Mouse (Mus musculus): ENCODE data around the gene Map4k2. TPM values are rescaled to one million over a fixed set of nuclear protein-coding genes. Genes with fewer than 3 reads are reported as not detected.

Gene Map4k2
- total RNA-seq, 2 experiments from 2014 or later: 79.3 to 86.2 TPM

GRCm38 (mm10) chr19:6398447-6399284 lies 57.7 kb downstream of the Map4k2 start:
- peak in 1 of 2 experiments; percentile 61 for DNase-seq (ENCODE audit: low spot score in 2 of 2)

DNA sequence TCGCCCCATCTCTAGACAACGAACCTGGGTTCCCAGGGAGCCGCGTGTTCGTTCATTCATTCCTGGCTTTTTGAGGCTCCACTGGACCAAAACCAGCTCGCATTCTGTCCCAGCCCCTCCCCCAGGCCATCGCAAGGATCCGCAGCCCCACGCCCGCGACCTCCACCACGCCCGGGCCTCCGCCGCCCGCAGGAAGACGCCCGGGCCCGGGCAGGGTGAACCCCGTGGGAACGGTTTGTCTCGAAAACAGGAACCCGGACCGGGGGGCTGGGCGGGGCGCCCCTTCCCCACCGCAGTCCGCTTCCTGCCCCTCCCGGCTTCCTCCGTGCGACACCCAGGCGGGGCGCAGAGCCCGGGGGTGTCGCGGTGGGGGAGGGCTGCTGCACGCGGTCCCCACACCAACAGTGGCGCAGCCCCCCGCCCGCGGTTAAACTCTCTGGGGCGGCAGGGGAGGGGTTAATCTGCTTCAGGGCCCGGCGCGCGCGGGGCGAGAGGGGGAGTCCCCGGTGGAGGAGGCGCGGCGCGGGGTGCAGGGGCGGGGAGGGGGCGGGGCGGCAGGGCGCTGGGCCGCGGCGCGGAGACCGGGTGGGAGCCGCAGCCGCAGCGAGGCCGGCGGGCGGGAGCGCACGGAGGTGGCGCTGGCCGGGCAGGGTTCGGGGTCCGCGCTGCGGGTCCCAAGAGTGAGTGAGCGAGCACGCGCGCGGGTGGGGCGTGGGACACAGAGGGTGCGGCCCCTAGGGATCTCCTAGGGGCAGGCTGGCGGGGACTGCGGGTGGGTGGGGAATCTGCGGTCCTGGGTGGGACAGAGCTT lies 58.6 kb downstream of the Map4k2 start, which contains the start of gene Rasgrp2:
TSS of gene Rasgrp2 (plus strand) at position 56 of the 811 bp plus-strand sequence.
- peak in 1 of 2 experiments; percentile 65 for DNase-seq (ENCODE audit: low spot score in 2 of 2)

GRCm38 (mm10) chr19:6400096-6401086 lies 59.5 kb downstream of the Map4k2 start:
- no peak for DNase-seq (ENCODE audit: low spot score in 2 of 2)

DNA sequence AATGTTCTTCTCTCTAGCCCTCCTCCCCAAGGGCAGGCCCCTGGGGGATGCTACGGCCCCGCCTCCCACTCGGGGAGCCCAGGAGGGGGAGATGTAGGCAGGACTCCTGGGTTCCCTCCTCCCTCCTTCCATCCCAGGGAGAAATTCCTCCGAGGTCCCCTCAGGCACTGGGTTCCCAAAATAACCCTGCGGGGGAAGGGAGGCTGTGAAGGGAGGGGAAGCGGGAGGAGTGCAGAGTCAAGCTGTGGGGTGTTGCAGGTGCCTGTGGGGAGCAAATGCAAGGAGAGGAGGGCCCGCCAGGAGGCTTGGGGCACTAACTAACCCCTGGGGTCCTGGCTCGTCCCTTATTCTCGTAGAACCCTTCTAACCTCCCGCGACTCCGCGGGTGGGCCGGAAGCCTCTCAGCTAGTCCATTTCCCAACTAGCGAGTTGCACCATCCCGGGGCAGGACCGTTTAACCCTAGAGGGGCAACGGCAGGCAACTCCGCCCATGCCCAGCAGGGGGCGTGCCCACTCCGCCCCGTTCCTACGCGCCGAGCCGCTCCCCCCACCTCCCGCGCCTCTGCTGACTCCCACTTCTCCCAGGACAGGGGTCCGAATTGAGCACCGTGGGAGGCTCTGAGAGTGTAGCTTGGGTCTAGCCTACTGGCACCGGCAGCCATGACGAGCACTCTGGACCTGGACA lies 60.3 kb downstream of the Map4k2 start:
- DNase-seq (ENCODE audit: low spot score in 2 of 2): peak; percentile 80 to 84

- DNase-seq (ENCODE audit: low spot score in 2 of 2): no peak
These were observed 61.0 kb downstream of the Map4k2 start for GRCm38 (mm10) chr19:6401951-6402350.

GRCm38 (mm10) chr19:6403869-6404268 lies 62.9 kb downstream of the Map4k2 start:
- DNase-seq (ENCODE audit: low spot score in 2 of 2): no peak

Small RNA genes lying within 50 kb of the gene (microRNA-seq; reads per million reads assigned to microRNA genes)
- gene Mir6989: 3.6 to 4.9 reads per million in 2 experiments

Other genes starting within 250 kb of the Map4k2 start
- gene AC131692.1, start 246.7 kb upstream of the Map4k2 start, total RNA-seq (2021): under 1 TPM in 1 of 2 experiments, not detected in 1; 0.80 TPM
- gene Naaladl1, start 235.4 kb upstream of the Map4k2 start, total RNA-seq (2021): under 1 TPM; 0.32 to 0.38 TPM
- 10 to 100 TPM; 18.8 to 21.6 TPM for gene Sac3d1, start 222.5 kb upstream of the Map4k2 start, total RNA-seq (2021)
- gene Snx15, start 212.8 kb upstream of the Map4k2 start, total RNA-seq (2021): 10 to 100 TPM; 35.0 to 35.4 TPM
- gene Batf2, start 200.2 kb upstream of the Map4k2 start, total RNA-seq (2021): under 1 TPM in 1 of 2 experiments, not detected in 1; 0.59 TPM
- gene Arl2, start 199.6 kb upstream of the Map4k2 start, total RNA-seq (2021): 10 to 100 TPM; 53.0 to 60.2 TPM
- gene Majin, start 156.7 kb upstream of the Map4k2 start, total RNA-seq (2021): not detected
- not detected for gene Gpha2, start 114.8 kb upstream of the Map4k2 start, total RNA-seq (2021)
- gene Ppp2r5b, start 105.3 kb upstream of the Map4k2 start, total RNA-seq (2021): 100 to 1,000 TPM; 187 to 188 TPM
- 10 to 100 TPM; 31.3 to 31.6 TPM for gene Atg2a, start 99.5 kb upstream of the Map4k2 start, total RNA-seq (2021)
- 10 to 100 TPM; 75.1 to 82.7 TPM for gene Ehd1, start 64.4 kb upstream of the Map4k2 start, total RNA-seq (2021)
- 1 to 10 TPM; 5.0 TPM for gene Cdc42bpg, start 34.7 kb upstream of the Map4k2 start, total RNA-seq (2021)
- gene Men1, start 6.2 kb upstream of the Map4k2 start, total RNA-seq (2021): 10 to 100 TPM; 72.0 to 73.6 TPM
- 100 to 1,000 TPM; 190 to 194 TPM for gene Sf1, start 22.6 kb downstream of the Map4k2 start, total RNA-seq (2021)
- 10 to 100 TPM; 16.2 to 17.4 TPM for gene Pygm, start 43.3 kb downstream of the Map4k2 start, total RNA-seq (2021)
- gene Rasgrp2, start 58.2 kb downstream of the Map4k2 start, total RNA-seq (2021): 10 to 100 TPM; 93.5 to 99.9 TPM
- 100 to 1,000 TPM; 683 to 691 TPM for gene Nrxn2, start 77.6 kb downstream of the Map4k2 start, total RNA-seq (2021)
- 1 to 10 TPM in 1 of 2 experiments, under 1 TPM in 1; 0.71 to 1.3 TPM for gene Slc22a12, start 201.9 kb downstream of the Map4k2 start, total RNA-seq (2021)